Mouse (Mus musculus): ENCODE data around the gene Tcp11l1.

DNA sequence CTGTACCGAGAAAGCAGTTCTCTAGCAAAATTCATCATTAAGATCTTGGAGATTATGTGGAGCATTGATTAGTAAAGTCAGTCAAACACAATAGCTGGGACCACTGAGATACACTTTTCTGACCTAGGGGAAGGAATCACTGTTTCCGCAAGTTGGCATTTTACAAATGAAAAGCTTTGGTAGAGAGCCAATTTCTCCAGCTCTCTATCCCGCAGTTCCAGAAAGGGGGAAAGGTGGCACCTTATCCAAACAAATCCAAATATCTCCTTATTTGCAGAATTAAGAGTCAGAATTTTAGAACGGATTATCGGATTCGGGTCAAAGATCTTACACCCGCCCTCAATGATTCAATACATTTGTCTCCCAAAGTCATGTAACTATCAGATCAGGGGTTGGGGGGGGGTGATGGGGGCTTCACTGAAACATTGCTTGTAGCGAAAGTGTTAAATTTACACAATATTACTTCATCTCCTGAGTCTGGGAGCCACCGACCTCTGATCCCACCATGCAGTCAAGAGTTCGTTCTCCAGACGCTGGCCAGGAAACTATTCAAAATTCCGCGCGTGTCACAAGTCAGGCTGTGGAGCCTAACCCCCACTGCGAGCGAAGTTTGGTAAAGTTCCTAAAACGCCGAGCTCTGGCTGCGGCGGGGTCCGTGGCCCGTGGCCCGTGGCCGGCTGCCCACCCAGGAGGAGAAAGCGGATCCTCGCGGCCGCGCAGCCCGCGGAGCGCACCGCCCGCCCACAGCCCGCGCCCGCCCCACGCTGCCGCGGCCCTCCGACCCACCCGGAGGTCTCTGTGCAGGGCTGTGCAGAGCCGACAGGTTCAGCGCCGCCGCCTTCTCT lies 30.1 kb upstream of the Tcp11l1 start:
- no peak for TF ChIP-seq CTCF (IDR thresholded peaks at IDR 0.05; ENCODE audit: borderline replicate concordance, extremely low read depth, insufficient read depth, insufficient read length)
- TF ChIP-seq POLR2A (IDR thresholded peaks at IDR 0.05; ENCODE audit: borderline replicate concordance, extremely low read depth, insufficient read depth, insufficient read length, poor library complexity, severe bottlenecking), result no peak
